Mouse (Mus musculus) adrenal gland, adult 10 weeks (tissue): ENCODE measurements around the gene Olfr1325. TPM values are rescaled to one million over a fixed set of nuclear protein-coding genes. Genes with fewer than 3 reads are reported as not detected.

Source experiments
- polyA plus RNA-seq: library from polyadenylated mRNA; stranded (reverse); fragments of 350-450 nt; fragmentation: Illumina TruSeq; extraction: RNeasy Lipid Tissue Mini Kit (QIAGEN cat#74804); gene quantifications from one replicate; pipeline ENCODE4 v1.2.3, GENCODE M21; 2014; ENCODE audit warnings: low read depth, low replicate concordance

Gene Olfr1325
- polyA plus RNA-seq: not detected

GRCm38 (mm10) chrX:74592379-74592778 lies at the start of gene Olfr1325:
TSS of gene Olfr1325 (plus strand) at chrX:74592679.

DNA sequence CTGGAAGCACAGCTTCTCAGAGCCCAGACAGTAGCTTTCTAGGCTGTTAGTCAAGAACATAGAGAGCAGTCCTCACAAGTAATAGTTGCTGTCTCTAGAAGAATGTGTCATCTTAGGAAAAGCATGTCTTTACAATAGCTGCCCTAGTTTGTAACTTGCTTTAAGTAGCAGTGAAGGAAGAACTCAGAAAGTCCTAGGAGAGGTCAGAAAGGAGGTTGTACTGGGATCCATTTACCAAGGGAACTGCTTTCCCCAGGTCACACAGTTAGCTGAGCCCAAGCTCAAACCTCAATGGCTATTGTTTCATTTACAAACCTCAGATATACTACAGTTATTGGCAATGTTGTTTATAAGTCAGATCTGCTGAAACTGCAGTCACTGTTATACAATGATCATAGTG lies 17.7 kb upstream of the Olfr1325 start, which contains the start of gene Olfr1326-ps1:
TSS of gene Olfr1326-ps1 (minus strand) at position 101 of the 400 bp plus-strand sequence.

GRCm38 (mm10) chrX:74645466-74646323 lies 53.2 kb downstream of the Olfr1325 start, which contains the start of gene Gm5640:
TSS of gene Gm5640 (minus strand) at chrX:74645635.

Other genes starting within 250 kb of the Olfr1325 start
- 14.9 TPM for gene Lage3, start 239.1 kb upstream of the Olfr1325 start, polyA plus RNA-seq
- gene Ubl4a, start 219.5 kb upstream of the Olfr1325 start, polyA plus RNA-seq: 72.0 TPM
- 12.7 TPM for gene Slc10a3, start 219.3 kb upstream of the Olfr1325 start, polyA plus RNA-seq
- 8.7 TPM for gene Fam3a, start 199.4 kb upstream of the Olfr1325 start, polyA plus RNA-seq
- 69.8 TPM for gene Ikbkg, start 199.4 kb upstream of the Olfr1325 start, polyA plus RNA-seq
- gene G6pdx, start 163.5 kb upstream of the Olfr1325 start, polyA plus RNA-seq: 101 TPM
- gene Gm6880, start 111.3 kb upstream of the Olfr1325 start, polyA plus RNA-seq: not detected
- gene Olfr1326-ps1, start 17.8 kb upstream of the Olfr1325 start, polyA plus RNA-seq: not detected
- not detected for gene Gm5640, start 53.0 kb downstream of the Olfr1325 start, polyA plus RNA-seq
- gene Gm6890, start 148.2 kb downstream of the Olfr1325 start, polyA plus RNA-seq: not detected
- gene Gm5936, start 244.5 kb downstream of the Olfr1325 start, polyA plus RNA-seq: not detected